Mouse (Mus musculus) mesoderm, embryonic 11.5 days (tissue): ENCODE data around the gene Btg2.

Source experiments
- DNase-seq: peaks from one replicate; pipeline ENCODE4 v3.0.0-alpha.2; 2012; ENCODE audit warnings: low read depth, low spot score

Btg2 gene

GRCm38 (mm10) chr1:134078061-134078795, 692 bp downstream of the Btg2 start:
- no peak for DNase-seq

- no peak for DNase-seq
Observed at GRCm38 (mm10) chr1:134077389-134078060, 1.4 kb downstream of the Btg2 start.

GRCm38 (mm10) chr1:134076789-134077188, 2.1 kb downstream of the Btg2 start:
- DNase-seq, result no peak

GRCm38 (mm10) chr1:134075532-134075931, 3.4 kb downstream of the Btg2 start:
- no peak for DNase-seq

- DNase-seq, result no peak
Observed at GRCm38 (mm10) chr1:134074606-134075005, 4.3 kb downstream of the Btg2 start.

GRCm38 (mm10) chr1:134074184-134074583, 4.7 kb downstream of the Btg2 start:
- no peak for DNase-seq

GRCm38 (mm10) chr1:134073658-134074057, 5.3 kb downstream of the Btg2 start:
- no peak for DNase-seq

GRCm38 (mm10) chr1:134073061-134073564, 5.8 kb downstream of the Btg2 start:
- DNase-seq, result no peak

GRCm38 (mm10) chr1:134071411-134072018, 7.4 kb downstream of the Btg2 start:
- peak; percentile 54 for DNase-seq

GRCm38 (mm10) chr1:134070099-134070669, 8.7 kb downstream of the Btg2 start:
- DNase-seq, result no peak

GRCm38 (mm10) chr1:134067143-134067619, 11.7 kb downstream of the Btg2 start:
- DNase-seq, result peak; percentile 52

- no peak for DNase-seq
Observed at GRCm38 (mm10) chr1:134066554-134066953, 12.4 kb downstream of the Btg2 start.

- DNase-seq, result no peak
Observed at GRCm38 (mm10) chr1:134065241-134065809, 13.6 kb downstream of the Btg2 start.

- no peak for DNase-seq
Observed at GRCm38 (mm10) chr1:134064296-134064831, 14.6 kb downstream of the Btg2 start.

- DNase-seq, result no peak
Observed at GRCm38 (mm10) chr1:134063773-134064125, 15.2 kb downstream of the Btg2 start.

GRCm38 (mm10) chr1:134063086-134063772, 15.7 kb downstream of the Btg2 start:
- DNase-seq, result peak; percentile 86

- DNase-seq, result peak; percentile 65
Observed at GRCm38 (mm10) chr1:134062411-134063085, 16.4 kb downstream of the Btg2 start.

GRCm38 (mm10) chr1:134061915-134062314, 17.0 kb downstream of the Btg2 start:
- DNase-seq, result no peak

- DNase-seq, result peak; percentile 91
Observed at GRCm38 (mm10) chr1:134060849-134061569, 17.9 kb downstream of the Btg2 start.
